Mouse (Mus musculus): ENCODE measurements around the gene Carm1. TPM values are rescaled to one million over a fixed set of nuclear protein-coding genes. Genes with fewer than 3 reads are reported as not detected.

The Carm1 gene
- total RNA-seq, 2 experiments from 2014 or later, result 73.8 to 74.8 TPM

- DNase-seq (ENCODE audit: low spot score in 2 of 2), result no peak
Observed at GRCm38 (mm10) chr9:21574012-21574801, 27.5 kb downstream of the Carm1 start.

- no peak for DNase-seq (ENCODE audit: low spot score in 2 of 2)
Observed at GRCm38 (mm10) chr9:21575253-21575652, 28.6 kb downstream of the Carm1 start.

- DNase-seq (ENCODE audit: low spot score in 2 of 2), result no peak
Observed at GRCm38 (mm10) chr9:21576286-21576685, 29.6 kb downstream of the Carm1 start.

GRCm38 (mm10) chr9:21578226-21578625 lies 31.5 kb downstream of the Carm1 start:
- DNase-seq (ENCODE audit: low spot score in 2 of 2), result no peak

- DNase-seq (ENCODE audit: low spot score in 2 of 2), result no peak
Observed at GRCm38 (mm10) chr9:21585401-21585800, 38.7 kb downstream of the Carm1 start.

GRCm38 (mm10) chr9:21587678-21588349 lies 41.1 kb downstream of the Carm1 start:
- peak in 1 of 2 experiments; percentile 18 for DNase-seq (ENCODE audit: low spot score in 2 of 2)

- DNase-seq (ENCODE audit: low spot score in 2 of 2), result no peak
Observed at GRCm38 (mm10) chr9:21588350-21588749, 41.7 kb downstream of the Carm1 start.

GRCm38 (mm10) chr9:21589538-21589937 lies 42.8 kb downstream of the Carm1 start:
- DNase-seq (ENCODE audit: low spot score in 2 of 2), result no peak

GRCm38 (mm10) chr9:21591127-21591830 lies 44.6 kb downstream of the Carm1 start:
- no peak for DNase-seq (ENCODE audit: low spot score in 2 of 2)

- no peak for DNase-seq (ENCODE audit: low spot score in 2 of 2)
Observed at GRCm38 (mm10) chr9:21591831-21592702, 45.4 kb downstream of the Carm1 start.

GRCm38 (mm10) chr9:21592703-21593121 lies 46.0 kb downstream of the Carm1 start, which contains the start of the genes Timm29 and Yipf2:
Gene Timm29, plus strand, starts transcription at chr9:21592722.
Gene Yipf2, minus strand, starts transcription at chr9:21592828.
- peak; percentile 88 to 93 for DNase-seq (ENCODE audit: low spot score in 2 of 2)

GRCm38 (mm10) chr9:21593122-21593721 lies 46.5 kb downstream of the Carm1 start:
- DNase-seq (ENCODE audit: low spot score in 2 of 2), result peak; percentile 60 to 74

GRCm38 (mm10) chr9:21594350-21594749 lies 47.7 kb downstream of the Carm1 start:
- DNase-seq (ENCODE audit: low spot score in 2 of 2), result peak in 1 of 2 experiments; percentile 11

GRCm38 (mm10) chr9:21594838-21595237 lies 48.1 kb downstream of the Carm1 start:
- DNase-seq (ENCODE audit: low spot score in 2 of 2), result no peak

GRCm38 (mm10) chr9:21598198-21598597 lies 51.5 kb downstream of the Carm1 start:
- no peak for DNase-seq (ENCODE audit: low spot score in 2 of 2)

GRCm38 (mm10) chr9:21600186-21600585 lies 53.5 kb downstream of the Carm1 start:
- DNase-seq (ENCODE audit: low spot score in 2 of 2), result no peak

- no peak for DNase-seq (ENCODE audit: low spot score in 2 of 2)
Observed at GRCm38 (mm10) chr9:21601073-21601472, 54.4 kb downstream of the Carm1 start.

GRCm38 (mm10) chr9:21601722-21602399 lies 55.2 kb downstream of the Carm1 start:
- peak; percentile 57 to 69 for DNase-seq (ENCODE audit: low spot score in 2 of 2)

- no peak for DNase-seq (ENCODE audit: low spot score in 2 of 2)
Observed at GRCm38 (mm10) chr9:21604119-21604518, 57.4 kb downstream of the Carm1 start.

GRCm38 (mm10) chr9:21605865-21606264 lies 59.2 kb downstream of the Carm1 start:
- DNase-seq (ENCODE audit: low spot score in 2 of 2), result no peak
